Mouse (Mus musculus) neural tube, embryonic 14.5 days (tissue): ENCODE measurements around the gene Gm10142. TPM values are rescaled to one million over a fixed set of nuclear protein-coding genes. Genes with fewer than 3 reads are reported as not detected.
"Not testable (repeated sequence)": the region's sequence is repeated elsewhere in the genome, so short reads cannot be mapped to it uniquely, and the experiment has no call there.

ENCODE experiments used
- ATAC-seq: fragments of 200-750 bp; cut with Nextera tagmentation; 2 replicates; pipeline ENCODE4 v1.8.0; 2017; ENCODE audit warnings: low read depth, mild to moderate bottlenecking, moderate TSS enrichment, moderate library complexity
- H3K27ac ChIP-seq: fragments of 300-500 bp; sonication (generic); 2 replicates; pipeline ENCODE4 v1.5.1; 2014; ENCODE audit warnings: low read depth, mild to moderate bottlenecking, control low read depth, low read length, moderate library complexity, mixed read lengths
- H3K27me3 ChIP-seq: fragments of 300-500 bp; sonication (generic); 2 replicates; pipeline ENCODE4 v1.6.1; 2014; ENCODE audit warnings: low read length; ENCODE audit not compliant: control insufficient read depth, insufficient read depth
- H3K36me3 ChIP-seq: fragments of 300-500 bp; sonication (generic); 2 replicates; pipeline ENCODE4 v1.6.1; 2014; ENCODE audit warnings: low read length, mixed read lengths; ENCODE audit not compliant: control insufficient read depth, insufficient read depth
- H3K4me1 ChIP-seq: fragments of 300-500 bp; sonication (generic); 2 replicates; pipeline ENCODE4 v1.6.1; 2014; ENCODE audit warnings: low read length; ENCODE audit not compliant: control insufficient read depth, insufficient read depth
- H3K4me2 ChIP-seq: fragments of 300-500 bp; sonication (generic); 2 replicates; pipeline ENCODE4 v1.6.1; 2014; ENCODE audit warnings: mild to moderate bottlenecking, low read depth, low read length, control low read depth
- H3K4me3 ChIP-seq: fragments of 300-500 bp; sonication (generic); 2 replicates; pipeline ENCODE4 v1.5.1; 2014; ENCODE audit warnings: low read depth, low read length, control low read depth, mixed read lengths
- H3K9ac ChIP-seq: fragments of 300-500 bp; sonication (generic); replicated peaks from 2 replicates; pipeline ENCODE4 v1.6.1; 2014; ENCODE audit warnings: low read depth, mild to moderate bottlenecking, control low read depth, low read length, mixed read lengths
- H3K9me3 ChIP-seq: fragments of 300-500 bp; sonication (generic); 2 replicates; pipeline ENCODE4 v1.6.1; 2016; ENCODE audit warnings: low read length; ENCODE audit not compliant: control insufficient read depth
- WGBS: fragments of 180-500 bp; shearing (Covaris S2); extraction: QIAGEN DNeasy Blood & Tissue Kit; methylation state at CpG from one replicate; pipeline ENCODE4 v1.1.7; 2014; 5-methylcytosine and 5-hydroxymethylcytosine counted together
- polyA plus RNA-seq: library from polyadenylated mRNA; unstranded; fragments of >200 nt; fragmentation: Nextera tagmentation; extraction: Ambion mirVana; gene quantifications from 2 replicates; pipeline ENCODE4 v1.2.1, GENCODE M21; 2014

Gm10142 gene
- polyA plus RNA-seq, 1 experiment from 2014 or later: not detected

- H3K9me3 ChIP-seq, H3K36me3 ChIP-seq, H3K27ac ChIP-seq, ATAC-seq, H3K4me3 ChIP-seq, H3K4me2 ChIP-seq, H3K9ac ChIP-seq, H3K4me1 ChIP-seq, H3K27me3 ChIP-seq: not testable (repeated sequence)
- 65% methylated on average over 3 of the region's 3 CpGs for WGBS
Measured at GRCm38 (mm10) chr10:77752312-77752711, 36.7 kb downstream of the Gm10142 start.

GRCm38 (mm10) chr10:77753448-77753847 is 37.8 kb downstream of the Gm10142 start:
- H3K4me1 ChIP-seq: no peaks in the 10 kb centered on the region
- no peak for ATAC-seq

GRCm38 (mm10) chr10:77759582-77759981 is 44.0 kb downstream of the Gm10142 start, which contains the start of gene Gm3233:
Gene Gm3233, minus strand, starts transcription at chr10:77759682.
- H3K4me1 ChIP-seq, H3K36me3 ChIP-seq, H3K9ac ChIP-seq, H3K27me3 ChIP-seq, H3K9me3 ChIP-seq, H3K4me2 ChIP-seq, H3K27ac ChIP-seq, H3K4me3 ChIP-seq, ATAC-seq: not testable (repeated sequence)
- no CpG with 5 or more reads among the region's 1 CpGs for WGBS

More at GRCm38 (mm10) chr10:77753448-77753847, 37.8 kb downstream of the Gm10142 start:
- no peak overlapping the region for H3K4me2 ChIP-seq
- no peaks in the 10 kb centered on the region for H3K36me3 ChIP-seq
- no peak overlapping the region for H3K9ac ChIP-seq
- H3K27ac ChIP-seq: no peak overlapping the region
- H3K27me3 ChIP-seq: no peaks in the 10 kb centered on the region
- H3K9me3 ChIP-seq: no peaks in the 10 kb centered on the region
- H3K4me3 ChIP-seq: no peak overlapping the region

Other genes with a start within 250 kb of the Gm10142 start
- 39.8 and 46.5 TPM in 2 replicates for gene Fam207a, start 200.0 kb upstream of the Gm10142 start, polyA plus RNA-seq
- gene Itgb2, start 185.6 kb upstream of the Gm10142 start, polyA plus RNA-seq: 0.44 and 1.2 TPM in 2 replicates
- gene Pttg1ip, start 134.1 kb upstream of the Gm10142 start, polyA plus RNA-seq: 64.2 and 82.6 TPM in 2 replicates
- gene Sumo3, start 109.7 kb upstream of the Gm10142 start, polyA plus RNA-seq: 214 and 240 TPM in 2 replicates
- gene Gm49325, start 109.6 kb upstream of the Gm10142 start, polyA plus RNA-seq: 2.7 TPM in 1 of 2 replicates, not detected in the other
- gene Ube2g2, start 93.5 kb upstream of the Gm10142 start, polyA plus RNA-seq: 44.0 and 57.3 TPM in 2 replicates
- 1.4 and 1.5 TPM in 2 replicates for gene Tspear, start 29.2 kb upstream of the Gm10142 start, polyA plus RNA-seq
- gene Gm19402, start 25.1 kb upstream of the Gm10142 start, polyA plus RNA-seq: not detected in 2 replicates
- not detected in 2 replicates for gene Gm9508, start 18.6 kb upstream of the Gm10142 start, polyA plus RNA-seq
- not detected in 2 replicates for gene Gm10272, start 9.2 kb upstream of the Gm10142 start, polyA plus RNA-seq
- not detected in 2 replicates for gene Gm10024, start 4.3 kb upstream of the Gm10142 start, polyA plus RNA-seq
- not detected in 2 replicates for gene Krtap12-1, start 4.8 kb downstream of the Gm10142 start, polyA plus RNA-seq
- not detected in 2 replicates for gene Gm10100, start 10.7 kb downstream of the Gm10142 start, polyA plus RNA-seq
- gene Gm18596, start 26.8 kb downstream of the Gm10142 start, polyA plus RNA-seq: not detected in 2 replicates
- gene Gm9736, start 35.5 kb downstream of the Gm10142 start, polyA plus RNA-seq: not detected in 2 replicates
- not detected in 2 replicates for gene Gm3233, start 43.9 kb downstream of the Gm10142 start, polyA plus RNA-seq
- gene Gm3238, start 55.5 kb downstream of the Gm10142 start, polyA plus RNA-seq: not detected in 2 replicates
- gene Gm7138, start 61.1 kb downstream of the Gm10142 start, polyA plus RNA-seq: not detected in 2 replicates
- not detected in 2 replicates for gene Gm3250, start 66.7 kb downstream of the Gm10142 start, polyA plus RNA-seq
- not detected in 2 replicates for gene Gm7137, start 72.4 kb downstream of the Gm10142 start, polyA plus RNA-seq
- not detected in 2 replicates for gene Gm9639, start 79.3 kb downstream of the Gm10142 start, polyA plus RNA-seq
- gene Gm19668, start 83.3 kb downstream of the Gm10142 start, polyA plus RNA-seq: not detected in 2 replicates
- gene Gm9507, start 96.0 kb downstream of the Gm10142 start, polyA plus RNA-seq: not detected in 2 replicates
- not detected in 2 replicates for gene Gm2696, start 98.9 kb downstream of the Gm10142 start, polyA plus RNA-seq
- not detected in 2 replicates for gene Krtap10-4, start 111.3 kb downstream of the Gm10142 start, polyA plus RNA-seq
- gene Krtap10-10, start 120.1 kb downstream of the Gm10142 start, polyA plus RNA-seq: not detected in 2 replicates
- gene Gm36176, start 131.0 kb downstream of the Gm10142 start, polyA plus RNA-seq: not detected in 2 replicates
- gene Gm10318, start 137.1 kb downstream of the Gm10142 start, polyA plus RNA-seq: 0.30 TPM in 1 of 2 replicates, not detected in the other
- gene Gm3285, start 146.2 kb downstream of the Gm10142 start, polyA plus RNA-seq: not detected in 2 replicates
- gene Lrrc3, start 186.7 kb downstream of the Gm10142 start, polyA plus RNA-seq: 17.4 and 20.6 TPM in 2 replicates